Mouse (Mus musculus): Measurements from ENCODE around the gene Oasl1.
"Not testable (repeated sequence)": the region's sequence is repeated elsewhere in the genome, so short reads cannot be mapped to it uniquely, and the experiment has no call there.

Oasl1 gene

DNA sequence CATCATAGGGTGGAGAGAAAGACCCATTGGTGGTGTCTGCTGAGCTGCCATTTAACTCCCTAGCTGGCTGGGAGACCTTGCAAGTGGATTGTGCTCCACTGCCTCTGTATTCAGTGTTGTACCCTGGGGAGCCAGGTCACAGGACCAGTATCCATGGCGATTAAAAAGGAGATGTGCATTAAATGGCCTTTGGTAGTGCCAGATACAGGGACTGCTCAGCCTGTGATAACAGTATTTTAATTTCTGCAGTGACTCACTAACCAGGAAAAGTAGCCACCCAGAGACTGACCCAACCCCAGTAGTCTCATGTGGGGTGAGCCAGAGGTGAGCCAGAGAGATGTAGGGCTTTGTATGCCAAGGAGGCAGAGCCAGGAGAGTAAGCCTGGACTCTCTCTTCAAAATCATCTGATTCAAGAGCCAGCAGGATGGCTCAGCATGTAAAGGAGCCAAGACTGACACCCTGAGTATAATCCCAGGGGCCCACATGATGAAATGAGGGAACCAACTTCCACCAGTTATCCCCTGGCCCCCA is 3.2 kb downstream of the Oasl1 start:
- DNase-seq (ENCODE audit: low read depth, low spot score), result no peak

DNA sequence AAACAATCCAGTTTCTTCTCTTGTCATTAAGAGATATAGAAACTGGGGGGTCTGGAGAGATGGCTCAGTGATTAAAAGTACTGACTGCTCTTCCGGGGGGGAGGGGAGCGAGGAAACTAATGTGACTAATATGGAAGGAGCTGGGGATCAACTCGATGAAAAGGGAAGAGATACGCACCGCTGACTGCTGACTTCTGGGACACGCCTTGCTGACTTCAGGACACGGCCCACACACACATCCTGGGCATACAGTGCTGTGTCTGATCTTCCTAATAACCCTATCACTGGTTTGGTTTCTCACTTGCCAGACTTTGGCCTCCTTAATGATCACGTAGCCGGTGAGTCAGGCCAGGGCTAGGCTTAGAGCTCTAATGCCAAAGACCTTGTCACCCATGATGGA is 3.7 kb downstream of the Oasl1 start:
- DNase-seq (ENCODE audit: low read depth, low spot score), result no peak

DNA sequence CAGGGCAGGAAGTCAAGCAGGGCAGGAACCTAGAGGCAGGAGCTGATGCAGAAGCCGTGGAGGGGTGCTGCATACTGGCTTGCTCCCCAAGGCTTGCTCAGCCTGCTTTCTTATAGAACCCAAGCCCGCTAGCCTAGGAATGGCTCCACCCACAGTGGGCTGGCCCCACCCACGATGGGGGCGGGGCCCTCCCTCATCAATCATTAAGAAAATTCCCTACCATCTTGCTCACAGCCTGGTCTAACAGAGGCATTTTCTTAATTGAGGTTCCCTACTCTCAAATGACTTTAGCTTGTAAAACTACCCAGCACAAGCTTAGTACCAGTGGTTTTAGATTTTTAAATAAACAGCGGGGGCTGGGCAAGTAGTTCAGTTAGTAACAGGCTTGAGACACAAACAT is 8.6 kb downstream of the Oasl1 start:
- no peak for DNase-seq (ENCODE audit: low read depth, low spot score)

DNA sequence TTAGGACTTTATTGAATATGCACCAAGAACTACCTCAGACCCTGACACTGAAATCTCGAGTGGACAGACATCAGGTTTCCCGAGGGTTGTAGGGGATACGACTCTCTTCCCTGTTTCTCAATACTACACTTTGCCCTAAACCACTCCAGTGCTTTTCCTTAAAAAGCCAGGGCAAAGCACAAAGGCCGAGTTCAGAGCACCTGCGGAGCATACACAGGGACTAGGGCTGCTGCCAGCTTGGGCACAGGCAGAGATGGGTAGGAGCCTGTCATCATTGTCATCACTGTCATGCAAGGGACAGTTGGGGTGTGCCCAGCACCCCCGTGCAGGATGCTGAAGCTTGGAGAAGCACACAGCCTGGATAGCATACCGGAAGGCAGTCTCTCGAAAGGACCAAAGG is 10.2 kb downstream of the Oasl1 start:
- no peak for DNase-seq (ENCODE audit: low read depth, low spot score)

DNA sequence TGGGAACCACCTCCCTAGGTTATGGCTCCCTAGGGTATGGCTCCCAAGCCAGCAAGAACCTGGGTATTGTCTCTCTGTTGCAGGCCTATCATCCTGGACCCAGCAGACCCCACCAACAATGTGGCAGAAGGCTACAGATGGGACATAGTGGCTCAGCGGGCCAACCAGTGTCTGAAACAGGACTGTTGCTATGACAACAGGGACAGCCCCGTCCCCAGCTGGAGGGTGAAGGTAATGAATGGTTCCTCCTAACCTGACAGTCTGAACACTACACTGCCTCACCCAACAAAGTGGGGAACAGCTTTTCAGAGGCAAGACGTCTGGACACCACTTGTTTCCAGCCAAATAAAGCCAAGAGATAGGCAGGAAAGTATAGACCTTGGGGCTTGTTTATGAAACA is 12.8 kb downstream of the Oasl1 start:
- DNase-seq (ENCODE audit: low read depth, low spot score), result no peak

DNA sequence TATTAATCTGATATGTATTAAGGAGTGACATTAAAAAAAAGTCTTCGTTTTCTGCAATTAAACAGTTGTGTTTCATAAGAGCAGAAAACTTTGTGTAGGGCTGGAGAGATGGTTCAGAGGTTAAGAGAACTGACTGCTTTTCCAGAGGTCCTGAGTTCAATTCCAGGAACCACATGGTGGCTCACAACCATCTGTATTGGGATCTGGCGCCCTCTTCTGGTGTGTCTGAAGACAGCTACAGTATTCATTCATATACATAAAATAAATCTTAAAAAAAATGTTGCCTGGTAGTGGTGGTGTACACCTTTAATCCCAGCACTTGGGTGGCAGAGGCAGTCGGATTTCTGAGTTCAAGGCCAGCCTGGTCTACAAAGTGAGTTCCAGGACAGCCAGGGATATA is 18.1 kb downstream of the Oasl1 start:
- not testable (repeated sequence) for DNase-seq (ENCODE audit: low read depth, low spot score)

DNA sequence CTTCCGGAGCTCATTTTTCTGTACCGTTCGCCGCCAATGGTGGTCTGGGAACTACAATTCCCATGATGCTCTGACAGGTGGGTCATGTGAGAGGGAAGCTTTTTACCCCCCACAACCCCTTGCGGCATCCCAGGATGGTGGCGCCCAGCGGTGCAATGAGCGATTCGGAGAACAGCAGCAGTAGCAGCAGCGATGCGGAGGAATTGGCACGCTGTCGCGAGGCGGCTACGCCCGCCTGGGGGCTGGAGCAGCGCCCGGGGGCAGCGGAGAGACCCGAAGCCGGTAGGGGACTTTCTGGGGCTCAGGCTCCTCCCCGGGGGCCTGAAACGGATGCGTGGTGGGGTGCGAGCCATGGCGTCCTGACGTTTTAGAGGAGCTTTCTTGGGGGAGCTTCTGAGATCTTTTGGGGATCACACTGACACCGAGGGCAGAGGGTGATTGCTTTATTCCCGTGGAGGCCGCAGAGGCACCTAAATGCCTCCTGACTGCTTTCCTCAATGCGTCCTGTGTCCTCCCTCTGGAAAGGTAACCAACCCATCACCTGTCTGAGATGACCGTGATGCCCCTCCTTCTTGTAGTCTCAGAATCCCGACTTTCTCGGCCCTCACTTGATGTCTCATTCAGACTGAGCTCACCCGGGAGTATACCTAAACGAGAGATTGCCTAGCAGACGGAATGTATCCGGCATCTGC is 19.2 kb downstream of the Oasl1 start, which contains the start of gene 2210016L21Rik:
Gene 2210016L21Rik, plus strand, starts transcription at position 85 of the 692 bp plus-strand sequence.
- DNase-seq (ENCODE audit: low read depth, low spot score), result peak; percentile 92

DNA sequence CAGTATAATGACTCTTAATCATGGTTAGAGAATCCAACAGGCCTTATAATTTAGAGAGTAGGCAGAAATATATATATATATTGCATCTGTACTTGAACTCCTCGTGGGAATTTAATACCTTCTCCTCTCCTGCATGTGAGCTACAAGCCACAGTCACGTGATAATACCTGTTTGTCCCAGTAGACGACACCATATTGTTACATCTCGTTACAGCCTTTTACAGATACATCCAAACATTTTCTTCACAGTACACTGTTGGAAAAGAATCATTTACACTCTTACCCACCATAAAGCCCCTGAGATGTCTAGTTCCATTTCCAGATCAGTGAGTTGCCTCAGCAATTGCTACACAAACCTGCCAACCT is 19.7 kb downstream of the Oasl1 start:
- DNase-seq (ENCODE audit: low read depth, low spot score), result no peak

DNA sequence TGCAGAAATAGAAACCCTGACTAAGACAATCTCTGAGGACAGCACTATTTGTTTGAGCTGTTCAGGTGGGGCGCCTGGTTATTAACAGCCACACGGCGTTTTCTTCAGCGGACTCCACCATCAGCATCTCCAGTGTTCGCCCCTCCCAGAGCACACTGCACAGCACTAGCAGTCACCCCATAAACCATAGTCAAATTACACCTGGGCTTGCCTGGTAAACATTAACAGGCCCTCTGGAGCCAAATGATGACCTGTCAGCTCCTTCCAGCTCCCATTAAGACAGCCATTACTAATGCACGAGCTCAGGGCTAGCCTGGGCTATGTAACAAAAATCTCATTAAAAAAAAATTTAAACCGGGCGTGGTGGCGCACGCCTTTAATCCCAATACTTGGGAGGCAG is 22.0 kb downstream of the Oasl1 start:
- no peak for DNase-seq (ENCODE audit: low read depth, low spot score)

DNA sequence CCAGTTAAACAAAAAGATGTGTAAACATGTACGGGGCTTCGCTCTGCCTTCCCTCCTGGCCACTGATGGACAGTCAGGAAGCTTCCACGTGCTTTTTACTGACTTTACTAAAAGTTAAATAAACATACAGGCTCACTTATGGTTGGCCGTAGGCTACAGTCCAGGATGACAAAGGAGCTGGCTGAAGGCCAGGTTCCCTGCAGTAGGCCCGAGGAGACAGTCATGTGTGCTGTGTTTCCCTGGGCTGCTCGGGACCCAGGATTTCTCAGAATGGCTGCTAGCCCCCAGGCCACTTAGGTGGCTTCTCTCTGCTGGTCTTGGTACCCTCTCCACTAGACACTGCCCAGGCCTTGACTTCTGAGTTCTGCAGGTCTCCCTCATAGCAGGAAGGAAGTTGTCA is 25.9 kb downstream of the Oasl1 start:
- no peak for DNase-seq (ENCODE audit: low read depth, low spot score)

DNA sequence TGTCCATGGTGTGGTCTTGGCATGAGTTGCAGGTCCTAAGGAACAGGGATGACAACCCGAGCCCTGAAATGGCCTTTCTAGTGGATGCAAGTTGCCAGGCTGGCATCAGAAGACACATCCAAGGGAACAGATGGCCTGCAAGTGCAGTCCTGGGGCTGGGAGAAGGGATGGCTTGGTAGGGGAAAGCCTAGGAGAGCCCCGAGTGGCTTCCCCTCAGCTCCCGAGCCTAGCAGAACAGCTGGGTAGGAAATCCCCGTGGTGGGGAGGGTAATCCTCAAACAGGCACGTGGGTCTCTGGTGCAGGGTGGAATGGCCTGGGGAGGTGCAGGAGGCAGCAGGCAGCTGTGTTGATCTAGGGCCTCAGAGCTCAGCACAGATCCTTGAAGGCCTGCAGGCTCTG is 26.3 kb downstream of the Oasl1 start:
- DNase-seq (ENCODE audit: low read depth, low spot score), result no peak

DNA sequence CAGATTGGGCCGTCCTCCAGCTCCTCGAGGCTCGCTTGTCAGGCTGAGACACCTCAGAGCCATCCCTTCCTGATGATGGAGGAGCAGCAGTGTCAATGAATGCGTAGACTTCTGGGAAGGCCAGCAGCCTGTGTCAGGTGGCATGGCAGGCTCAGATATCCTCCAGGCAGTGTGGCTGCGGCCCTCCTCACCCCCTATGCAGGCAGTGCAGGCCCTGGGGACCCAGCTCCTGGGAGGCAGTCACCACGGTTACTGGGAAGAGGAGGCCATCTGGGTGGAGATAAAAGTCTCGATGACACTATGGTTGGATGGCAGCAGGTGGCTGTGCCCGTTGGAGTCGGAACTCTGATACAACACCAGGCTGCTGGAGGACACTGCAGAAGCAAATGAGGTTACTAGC is 26.8 kb downstream of the Oasl1 start:
- DNase-seq (ENCODE audit: low read depth, low spot score), result no peak

DNA sequence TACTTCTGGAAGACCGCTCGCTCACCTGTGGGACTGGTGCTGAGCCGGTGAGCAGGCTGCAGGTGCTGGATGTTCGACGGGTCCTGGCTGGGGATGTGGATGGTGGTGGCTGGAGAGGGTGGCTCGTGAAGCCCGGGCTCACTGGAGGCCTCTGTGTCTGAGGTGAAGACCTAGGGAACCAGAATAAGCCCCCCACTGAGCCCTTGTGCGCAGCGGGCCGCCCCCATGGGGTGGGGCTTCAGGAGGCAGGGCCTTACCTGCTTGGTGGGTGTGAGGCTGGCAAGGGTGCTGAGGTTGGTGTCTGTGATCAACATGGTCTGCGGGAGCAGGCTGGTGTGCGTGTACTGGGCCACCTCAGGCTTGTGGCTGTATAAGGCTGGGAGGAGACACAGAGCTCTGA is 27.6 kb downstream of the Oasl1 start:
- no peak for DNase-seq (ENCODE audit: low read depth, low spot score)

DNA sequence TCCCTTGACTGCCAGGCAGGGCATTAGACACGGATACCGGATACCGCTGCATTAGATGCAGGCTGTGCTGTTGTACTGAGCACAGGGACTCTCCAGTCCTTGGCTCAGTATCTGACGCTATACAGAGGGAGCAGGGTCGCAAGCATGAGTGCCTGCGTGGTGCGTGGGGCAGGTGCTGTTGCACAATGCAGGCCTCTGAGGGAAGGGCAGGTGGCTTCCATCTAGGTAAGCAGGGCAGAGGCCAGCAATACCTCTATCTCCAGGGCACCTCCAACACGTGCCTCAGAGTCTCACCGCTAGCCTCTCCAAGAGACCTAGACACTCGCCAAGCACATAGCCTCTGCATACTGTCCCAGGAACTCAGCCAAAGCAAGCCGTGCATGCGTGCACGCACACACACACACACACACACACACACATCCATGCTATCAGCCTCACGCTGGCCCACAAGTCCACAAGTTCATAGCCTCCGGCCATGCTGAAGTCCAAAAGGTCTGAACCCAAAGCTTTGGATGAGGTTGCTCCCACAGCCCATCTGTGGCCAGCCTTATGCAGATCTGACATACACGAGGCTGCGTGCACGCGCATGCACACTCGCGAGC is 28.3 kb downstream of the Oasl1 start:
- DNase-seq (ENCODE audit: low read depth, low spot score), result no peak

DNA sequence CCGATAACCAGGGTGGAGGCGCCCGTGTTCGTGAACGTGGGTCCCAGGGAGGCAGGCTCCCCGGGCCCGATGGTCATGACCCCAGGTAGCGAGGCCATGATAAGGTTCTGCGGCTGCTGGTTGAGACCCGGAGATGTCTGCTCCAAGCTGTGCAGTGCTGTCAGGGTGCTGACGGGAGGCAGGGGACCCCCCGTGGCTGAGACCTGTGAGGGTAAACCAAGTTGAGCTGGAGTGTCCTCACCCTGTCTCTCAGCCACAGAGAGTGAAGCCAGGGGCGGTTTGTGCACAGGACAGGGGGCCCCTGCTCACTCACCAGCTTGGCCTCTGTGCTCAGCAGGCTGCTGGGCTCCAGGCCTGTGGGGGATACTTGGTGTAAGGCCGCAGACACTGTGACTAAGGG is 30.3 kb downstream of the Oasl1 start:
- no peak for DNase-seq (ENCODE audit: low read depth, low spot score)

DNA sequence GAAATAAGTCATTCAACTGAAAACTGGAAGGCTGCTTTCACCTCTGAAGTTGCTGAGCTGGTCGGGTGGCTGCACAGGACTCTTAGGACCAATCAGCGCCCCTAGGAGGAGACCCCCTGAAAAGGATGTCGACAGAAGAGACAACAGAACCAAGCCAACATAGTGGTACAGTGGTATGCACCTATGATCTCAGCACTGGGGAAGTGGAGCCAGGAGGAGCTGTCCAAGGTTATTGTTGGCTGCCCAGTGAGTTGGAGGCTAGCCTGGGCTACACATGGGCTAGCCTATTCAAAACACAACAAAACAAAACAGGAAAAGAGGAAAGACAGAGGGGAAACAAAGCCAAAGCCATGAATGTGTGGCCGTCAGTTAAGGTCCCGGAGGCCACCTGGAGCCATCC is 35.0 kb downstream of the Oasl1 start:
- no peak for DNase-seq (ENCODE audit: low read depth, low spot score)

DNA sequence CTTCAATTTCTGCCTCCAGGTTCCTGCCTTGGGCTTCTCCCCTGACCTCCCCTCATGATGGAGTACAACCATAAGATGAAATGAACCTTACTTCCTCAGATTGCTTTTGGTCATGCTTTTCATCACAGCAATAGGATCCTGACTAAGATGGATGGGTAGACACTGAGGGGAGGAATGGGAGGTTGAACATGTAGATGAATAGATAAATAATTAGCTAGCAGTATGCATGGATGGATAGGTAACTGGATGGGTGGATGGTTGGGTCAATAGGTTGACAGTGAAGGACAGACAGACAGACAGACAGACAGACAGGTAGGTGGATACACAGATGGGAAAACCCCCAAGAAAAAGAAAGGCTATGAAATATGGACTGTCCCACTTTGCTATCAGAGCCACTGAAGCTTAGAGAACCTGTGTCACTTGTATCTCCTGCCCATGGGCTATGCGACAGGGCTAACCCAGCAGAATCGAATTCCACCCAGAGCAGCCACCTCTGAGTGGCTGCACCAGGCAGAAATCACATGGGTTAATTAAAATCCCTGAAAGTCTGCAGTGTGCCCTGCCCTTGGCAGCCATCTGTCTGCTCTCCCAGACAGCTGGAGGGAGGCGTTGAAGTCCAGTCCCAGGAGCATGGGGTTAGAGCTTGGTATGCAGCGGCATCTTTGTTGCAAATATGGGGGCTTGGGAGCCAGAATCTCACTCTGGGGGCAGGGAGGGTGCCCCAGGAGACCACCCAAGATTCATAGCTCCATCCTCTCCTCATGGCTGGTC is 38.7 kb downstream of the Oasl1 start:
- DNase-seq (ENCODE audit: low read depth, low spot score), result no peak

DNA sequence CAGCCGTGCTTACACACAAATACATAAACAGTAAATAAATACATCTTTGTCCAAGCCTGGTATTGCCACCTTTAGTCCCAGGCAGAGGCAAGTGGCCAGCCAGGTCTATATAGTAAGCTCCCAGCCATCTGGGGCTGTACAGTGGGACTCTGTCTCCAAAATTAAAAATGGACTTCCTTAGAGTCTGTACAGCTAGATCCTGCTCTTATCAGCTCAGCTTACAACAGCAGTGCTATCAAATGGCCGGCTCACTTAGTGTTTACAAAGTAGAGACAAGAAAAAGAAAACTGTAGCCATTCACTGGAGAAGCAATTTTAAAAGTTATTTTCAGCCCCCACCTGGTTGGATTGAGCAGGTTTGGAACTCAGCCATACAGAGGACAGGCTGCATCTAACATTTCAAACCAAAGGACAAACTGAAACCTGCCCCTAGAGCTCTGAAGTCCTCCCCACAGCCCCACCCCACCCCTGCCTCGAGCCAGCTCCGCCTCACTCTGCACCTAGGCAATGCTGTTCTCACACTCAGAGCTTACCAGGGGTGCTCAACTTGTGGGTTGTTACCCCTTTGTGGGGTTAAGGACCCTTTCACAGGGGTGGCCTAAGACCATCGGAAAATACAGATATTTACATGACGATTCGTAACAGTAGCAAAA is 41.4 kb downstream of the Oasl1 start:
- DNase-seq (ENCODE audit: low read depth, low spot score), result no peak

DNA sequence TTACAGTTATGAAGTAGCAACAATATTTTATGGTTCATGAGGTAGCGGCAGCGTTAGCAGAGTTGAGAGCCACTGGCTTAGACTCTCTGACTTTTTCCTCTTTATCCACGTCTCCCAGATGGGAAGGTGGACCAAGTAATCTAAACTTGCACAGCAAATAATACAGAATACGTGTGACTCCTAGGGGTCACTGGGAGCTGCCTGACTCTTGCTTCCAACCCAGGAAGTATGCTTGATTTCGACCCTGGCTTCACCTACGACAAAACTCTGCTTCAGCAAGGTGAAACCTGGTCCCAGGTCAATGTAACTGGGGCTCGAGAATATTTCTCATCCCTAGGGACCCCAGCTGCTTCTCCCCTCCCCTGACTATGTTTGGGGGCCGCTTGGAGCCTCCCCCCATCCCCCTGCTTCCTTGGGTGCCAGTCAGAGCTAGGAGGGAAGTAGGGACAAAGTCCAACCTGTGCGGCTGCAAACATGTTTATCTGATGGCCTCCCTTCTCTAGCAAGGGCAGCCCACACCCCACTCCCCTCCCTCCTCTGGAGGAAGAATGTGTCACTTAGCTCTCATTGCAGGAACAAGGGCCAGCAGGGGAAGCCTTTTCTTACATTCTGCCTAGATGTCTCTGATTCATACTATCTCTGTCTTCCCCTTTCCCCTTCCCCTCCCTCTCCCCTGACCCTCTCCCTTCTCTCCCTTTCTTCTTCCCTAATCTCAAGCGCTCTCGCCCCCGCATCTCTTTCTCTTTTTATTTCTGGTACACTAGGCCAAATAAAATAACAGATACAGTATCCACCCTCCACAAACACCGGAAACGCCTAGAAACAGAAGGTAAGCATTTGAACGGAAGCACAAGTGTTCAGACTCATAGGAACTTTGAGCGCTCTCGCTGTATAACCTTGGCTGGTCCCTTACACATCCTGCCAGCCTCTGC is 42.2 kb downstream of the Oasl1 start:
- peak; percentile 16 for DNase-seq (ENCODE audit: low read depth, low spot score)

DNA sequence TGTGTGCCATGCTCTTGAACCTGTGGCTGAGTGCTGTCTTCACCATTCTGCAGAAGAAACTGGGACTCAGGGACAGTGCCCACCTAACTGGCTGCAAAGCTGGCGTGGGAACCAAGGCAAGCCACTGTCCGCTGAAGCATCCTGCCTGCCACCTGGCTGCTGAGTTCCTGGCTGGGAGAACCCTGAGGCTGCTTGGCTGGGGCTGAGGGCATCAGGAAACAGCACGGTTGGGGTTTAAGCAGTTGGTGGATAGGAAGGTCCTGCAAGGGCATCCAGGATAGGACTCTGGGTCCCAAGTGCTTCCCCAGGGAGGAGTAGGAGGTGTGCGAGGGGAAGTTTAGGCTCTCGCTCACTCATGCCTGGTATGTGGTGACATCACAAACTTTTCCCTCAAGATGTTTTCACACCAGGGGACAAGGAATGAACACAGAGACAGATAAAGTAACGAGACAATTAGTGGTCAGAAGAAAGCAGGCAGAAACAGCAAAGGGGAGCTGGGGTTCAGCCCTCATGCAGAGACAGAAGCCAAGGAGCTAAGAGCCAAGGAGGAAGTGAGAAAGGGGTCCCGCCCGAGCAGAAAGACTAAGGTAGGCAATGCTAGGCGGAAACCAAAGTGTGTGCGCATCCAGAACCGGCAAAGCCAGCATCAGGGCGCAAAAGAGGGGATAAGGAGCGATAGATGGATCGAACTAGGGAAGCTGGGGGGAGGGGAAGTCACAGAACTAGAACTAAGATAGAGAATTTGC is 44.7 kb downstream of the Oasl1 start:
- DNase-seq (ENCODE audit: low read depth, low spot score), result no peak

All from CD4-positive, CD25-positive, alpha-beta regulatory T cell, adult 2 months (primary cell).